Mouse (Mus musculus) heart, postnatal 10 days (tissue): ENCODE data around the gene Gabbr2. TPM values are rescaled to one million over a fixed set of nuclear protein-coding genes. Genes with fewer than 3 reads are reported as not detected.

Experiments used
- DNase-seq, 2 experiments: peaks; one replicate each; pipeline ENCODE4 v3.0.0; 2021
- intact Hi-C: fragments of 180-260 bp; cut with DNase I; formaldehyde crosslinking; loops from one replicate; pipeline ENCODE4 v1.15.1; 2025
- total RNA-seq, 2 experiments: library from RNA; stranded (reverse); gene quantifications; 2 replicates each; pipeline ENCODE4 v1.2.3; 2021

Gabbr2 gene
- total RNA-seq, 2 experiments from 2014 or later: 0.05 to 0.31 TPM

- intact Hi-C loops: no loop called here
- DNase-seq: no peak
Measured at GRCm38 (mm10) chr4:46928112-46928511, 63.6 kb downstream of the Gabbr2 start.

- intact Hi-C loops: no loop called here
Measured at GRCm38 (mm10) chr4:46919144-46919543, 72.5 kb downstream of the Gabbr2 start.

GRCm38 (mm10) chr4:46916786-46917185, 74.9 kb downstream of the Gabbr2 start:
- no peak for DNase-seq
- intact Hi-C loops: no loop called here

More at GRCm38 (mm10) chr4:46919144-46919543, 72.5 kb downstream of the Gabbr2 start:
- DNase-seq: peak in 1 of 2 experiments; percentile 4

- intact Hi-C loops: no loop called here
- no peak for DNase-seq
Measured at GRCm38 (mm10) chr4:46915934-46916333, 75.7 kb downstream of the Gabbr2 start.

GRCm38 (mm10) chr4:46915476-46915875, 76.2 kb downstream of the Gabbr2 start:
- intact Hi-C loops: no loop called here

GRCm38 (mm10) chr4:46914606-46915005, 77.1 kb downstream of the Gabbr2 start:
- intact Hi-C loops: no loop called here
- no peak for DNase-seq

More at GRCm38 (mm10) chr4:46915476-46915875, 76.2 kb downstream of the Gabbr2 start:
- DNase-seq: no peak

- intact Hi-C loops: no loop called here
- DNase-seq: no peak
Measured at GRCm38 (mm10) chr4:46906036-46906691, 85.5 kb downstream of the Gabbr2 start.

- DNase-seq: no peak
- intact Hi-C loops: no loop called here
Measured at GRCm38 (mm10) chr4:46905152-46905551, 86.5 kb downstream of the Gabbr2 start.

- no peak for DNase-seq
- intact Hi-C loops: no loop called here
Measured at GRCm38 (mm10) chr4:46904129-46904528, 87.5 kb downstream of the Gabbr2 start.

GRCm38 (mm10) chr4:46898546-46898945, 93.1 kb downstream of the Gabbr2 start:
- intact Hi-C loops: no loop called here

GRCm38 (mm10) chr4:46897634-46898399, 93.9 kb downstream of the Gabbr2 start:
- DNase-seq: no peak
- intact Hi-C loops: no loop called here

More at GRCm38 (mm10) chr4:46898546-46898945, 93.1 kb downstream of the Gabbr2 start:
- DNase-seq: no peak

- intact Hi-C loops: no loop called here
- DNase-seq: no peak
Measured at GRCm38 (mm10) chr4:46894144-46894543, 97.5 kb downstream of the Gabbr2 start.

- intact Hi-C loops: no loop called here
- DNase-seq: no peak
Measured at GRCm38 (mm10) chr4:46889175-46889574, 102.5 kb downstream of the Gabbr2 start.

GRCm38 (mm10) chr4:46885627-46886383, 105.9 kb downstream of the Gabbr2 start:
- intact Hi-C loops: no loop called here

GRCm38 (mm10) chr4:46884132-46884531, 107.5 kb downstream of the Gabbr2 start:
- peak; percentile 15 to 17 for DNase-seq
- intact Hi-C loops: no loop called here

More at GRCm38 (mm10) chr4:46885627-46886383, 105.9 kb downstream of the Gabbr2 start:
- no peak for DNase-seq

- peak; percentile 20 to 30 for DNase-seq
- intact Hi-C loops: no loop called here
Measured at GRCm38 (mm10) chr4:46883546-46883945, 108.1 kb downstream of the Gabbr2 start.

- intact Hi-C loops: no loop called here
- DNase-seq: no peak
Measured at GRCm38 (mm10) chr4:46883047-46883446, 108.6 kb downstream of the Gabbr2 start.

- DNase-seq: no peak
- intact Hi-C loops: loop anchor here (1.0 kb wide), 1 partner anchor 174 kb away; no protein-coding TSS in a partner anchor
Measured at GRCm38 (mm10) chr4:46881271-46881670, 110.4 kb downstream of the Gabbr2 start.

GRCm38 (mm10) chr4:46879943-46880342, 111.7 kb downstream of the Gabbr2 start:
- DNase-seq: no peak
- intact Hi-C loops: no loop called here

GRCm38 (mm10) chr4:46872750-46873149, 118.9 kb downstream of the Gabbr2 start:
- no peak for DNase-seq
- intact Hi-C loops: no loop called here

- intact Hi-C loops: no loop called here
- no peak for DNase-seq
Measured at GRCm38 (mm10) chr4:46870157-46870556, 121.5 kb downstream of the Gabbr2 start.
